Mouse (Mus musculus) ES-Bruce4 (cell line): ENCODE results near the gene Casc3.
"Not testable (repeated sequence)": the region's sequence is repeated elsewhere in the genome, so short reads cannot be mapped to it uniquely, and the experiment has no call there.

Experiments used
- CTCF ChIP-seq: IDR thresholded peaks from one replicate; pipeline ENCODE4 v1.8.1; 2011; ENCODE audit warnings: low read depth, low read length
- POLR2A ChIP-seq: IDR thresholded peaks from one replicate; pipeline ENCODE4 v1.8.1; 2011; ENCODE audit warnings: low read length; ENCODE audit not compliant: insufficient read depth

GRCm38 (mm10) chr11:98826071-98826470 lies 21.4 kb downstream of the Casc3 start:
- TF ChIP-seq CTCF, POLR2A: not testable (repeated sequence)
